Mouse (Mus musculus) lung, adult 2 months (tissue): ENCODE measurements around the gene S1pr1.

ENCODE experiments used
- CTCF ChIP-seq: fragments of 200-500 bp; IDR thresholded peaks from 2 replicates; pipeline ENCODE4 v1.5.1; 2011; ENCODE audit warnings: mild to moderate bottlenecking, low read length, control low read depth; ENCODE audit not compliant: insufficient read depth
- POLR2A ChIP-seq: fragments of 200-500 bp; IDR thresholded peaks from 2 replicates; pipeline ENCODE4 v1.6.1; 2011; ENCODE audit warnings: low read depth, mild to moderate bottlenecking, control low read depth, low read length, borderline replicate concordance; ENCODE audit errors: extremely low read depth

- TF ChIP-seq POLR2A (no peak), CTCF (no peak)
These were observed 14.3 kb upstream of the S1pr1 start for GRCm38 (mm10) chr3:115729187-115729586.
